Mouse (Mus musculus) erythroblast, embryonic 14.5 days (primary cell): ENCODE data around the gene Dhdds.

Experiments
- GATA1 ChIP-seq: IDR thresholded peaks from 2 replicates; pipeline ENCODE4 v1.6.1; 2012; ENCODE audit warnings: low read length, inconsistent platforms, mixed read lengths
- TAL1 ChIP-seq: IDR thresholded peaks from 3 replicates; pipeline ENCODE4 v1.6.1; 2012; ENCODE audit warnings: low read length, inconsistent platforms, mixed read lengths

DNA sequence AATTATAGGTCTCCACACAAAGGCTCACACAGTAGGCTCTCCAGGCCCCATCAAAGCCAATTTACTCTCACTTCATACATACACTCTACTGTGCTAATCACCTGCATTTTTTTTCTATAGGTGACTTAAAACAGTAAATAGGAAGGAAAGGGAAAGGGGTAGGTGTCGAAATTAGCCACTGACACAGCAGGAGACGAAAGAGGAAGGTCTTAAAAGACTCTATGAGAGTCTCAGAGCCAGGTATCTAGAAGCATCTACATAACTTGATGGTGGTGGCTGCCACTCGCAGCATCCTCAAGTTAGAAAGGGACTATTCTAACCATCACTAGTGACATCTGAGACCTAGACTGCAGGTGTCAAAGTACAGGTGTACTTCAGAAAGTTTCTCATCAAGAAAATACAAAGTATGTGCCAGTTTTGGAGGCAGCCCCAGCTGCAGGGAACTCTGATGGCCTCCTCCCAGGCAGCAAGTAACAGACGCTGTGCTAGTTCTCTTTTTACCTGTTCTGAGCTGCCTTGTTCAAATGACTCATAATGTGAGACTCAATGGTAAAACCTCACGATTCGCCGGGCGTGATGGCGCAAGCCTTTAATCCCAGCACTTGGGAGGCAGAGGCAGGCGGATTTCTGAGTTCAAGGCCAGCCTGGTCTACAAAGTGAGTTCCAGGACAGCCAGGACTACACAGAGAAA lies 22.6 kb downstream of the Dhdds start:
- TF ChIP-seq GATA1 (no peak), TAL1 (no peak)
